Mouse (Mus musculus) heart, adult 2 months (tissue): ENCODE measurements around the gene Gpr135.
"Not testable (repeated sequence)": the region's sequence is repeated elsewhere in the genome, so short reads cannot be mapped to it uniquely, and the experiment has no call there.

Experiments
- CTCF ChIP-seq: fragments of 200-600 bp; IDR thresholded peaks from 2 replicates; pipeline ENCODE4 v1.8.1; 2022; ENCODE audit warnings: antibody characterized with exemption, mild to moderate bottlenecking, moderate library complexity
- POLR2A ChIP-seq: fragments of 200-500 bp; IDR thresholded peaks from 2 replicates; pipeline ENCODE4 v1.6.1; 2011; ENCODE audit warnings: mild to moderate bottlenecking, low read depth, low read length, control low read depth; ENCODE audit not compliant: insufficient read depth

GRCm38 (mm10) chr12:72050156-72050555, 20.8 kb downstream of the Gpr135 start:
- TF ChIP-seq CTCF, POLR2A: not testable (repeated sequence)
